Mouse (Mus musculus): ENCODE data around the gene Pla2g4f. TPM values are rescaled to one million over a fixed set of nuclear protein-coding genes. Genes with fewer than 3 reads are reported as not detected.

Pla2g4f gene
- polyA plus RNA-seq, 1 experiment from 2014 or later = 0.07 TPM

- Histone ChIP-seq H3K4me2 (ENCODE audit: low read length) (no peak overlapping the region), H3K27me3 (ENCODE audit: insufficient read depth, low read length) (no peaks in the 10 kb centered on the region), H3K9me3 (replicated peaks; ENCODE audit: low read length) (no peaks in the 10 kb centered on the region), H3K27ac (no peak overlapping the region), H3K4me3 (replicated peaks; ENCODE audit: low read depth, low read length) (no peak overlapping the region), H3K4me1 (replicated peaks; ENCODE audit: insufficient read depth, low read length) (no peaks in the 10 kb centered on the region), H3K36me3 (ENCODE audit: insufficient read depth, low read length) (no peaks in the 10 kb centered on the region), H3K9ac (ENCODE audit: low read depth, low read length) (no peak overlapping the region)
- 76% methylated on average over 4 of the region's 4 CpGs for WGBS
- no peak for TF ChIP-seq CTCF (IDR thresholded peaks at IDR 0.05; ENCODE audit: low read depth)
- no peak for DNase-seq (ENCODE audit: low spot score)
- ATAC-seq (replicated peaks; ENCODE audit: low FRiP score, low read depth) = no peak
Observed at GRCm38 (mm10) chr2:120299866-120300265, 14.1 kb downstream of the Pla2g4f start.

DNA sequence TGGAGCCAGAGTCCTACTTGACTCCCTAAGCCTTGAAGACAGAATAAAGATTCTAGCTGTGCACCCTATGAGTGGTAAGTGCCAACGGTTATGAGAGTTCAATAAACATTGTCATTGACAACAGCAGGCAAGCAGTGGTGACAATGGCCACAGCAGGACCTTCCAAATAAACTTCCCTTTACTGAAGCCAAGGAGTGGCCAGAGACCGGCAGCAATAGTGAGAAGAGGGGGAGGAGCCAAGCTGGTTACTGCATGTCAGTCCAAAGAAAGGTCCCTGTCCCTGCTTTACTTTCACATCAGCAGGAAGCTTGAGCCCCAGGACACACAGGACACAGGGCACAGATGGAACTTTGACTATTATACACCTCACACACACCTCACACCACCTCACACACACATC, 17.8 kb downstream of the Pla2g4f start:
- Histone ChIP-seq H3K4me3 (replicated peaks; ENCODE audit: low read depth, low read length) (no peak overlapping the region), H3K4me1 (replicated peaks; ENCODE audit: insufficient read depth, low read length) (no peaks in the 10 kb centered on the region), H3K9ac (ENCODE audit: low read depth, low read length) (no peak overlapping the region), H3K4me2 (ENCODE audit: low read length) (no peak overlapping the region), H3K27ac (no peak overlapping the region), H3K9me3 (replicated peaks; ENCODE audit: low read length) (no peaks in the 10 kb centered on the region), H3K36me3 (ENCODE audit: insufficient read depth, low read length) (no peaks in the 10 kb centered on the region), H3K27me3 (ENCODE audit: insufficient read depth, low read length) (no peaks in the 10 kb centered on the region)
- no peak for DNase-seq (ENCODE audit: low spot score)
- ATAC-seq (replicated peaks; ENCODE audit: low FRiP score, low read depth) = no peak
- TF ChIP-seq CTCF (IDR thresholded peaks at IDR 0.05; ENCODE audit: low read depth) = no peak
- 16% methylated on average over 2 of the region's 2 CpGs for WGBS

- WGBS = 75% methylated on average over 8 of the region's 9 CpGs
- no peak for TF ChIP-seq CTCF (IDR thresholded peaks at IDR 0.05; ENCODE audit: low read depth)
- no peak overlapping the region for H3K9ac ChIP-seq (ENCODE audit: low read depth, low read length)
- H3K4me1 ChIP-seq (replicated peaks; ENCODE audit: insufficient read depth, low read length) = no peaks in the 10 kb centered on the region
- ATAC-seq (replicated peaks; ENCODE audit: low FRiP score, low read depth) (no peak), DNase-seq (ENCODE audit: low spot score) (no peak)
- no peaks in the 10 kb centered on the region for H3K36me3 ChIP-seq (ENCODE audit: insufficient read depth, low read length)
- no peaks in the 10 kb centered on the region for H3K27me3 ChIP-seq (ENCODE audit: insufficient read depth, low read length)
- H3K27ac ChIP-seq = no peak overlapping the region
- H3K4me3 ChIP-seq (replicated peaks; ENCODE audit: low read depth, low read length) = no peak overlapping the region
- no peak overlapping the region for H3K4me2 ChIP-seq (ENCODE audit: low read length)
- no peaks in the 10 kb centered on the region for H3K9me3 ChIP-seq (replicated peaks; ENCODE audit: low read length)
Observed at GRCm38 (mm10) chr2:120291471-120292078, 22.4 kb downstream of the Pla2g4f start.

DNA sequence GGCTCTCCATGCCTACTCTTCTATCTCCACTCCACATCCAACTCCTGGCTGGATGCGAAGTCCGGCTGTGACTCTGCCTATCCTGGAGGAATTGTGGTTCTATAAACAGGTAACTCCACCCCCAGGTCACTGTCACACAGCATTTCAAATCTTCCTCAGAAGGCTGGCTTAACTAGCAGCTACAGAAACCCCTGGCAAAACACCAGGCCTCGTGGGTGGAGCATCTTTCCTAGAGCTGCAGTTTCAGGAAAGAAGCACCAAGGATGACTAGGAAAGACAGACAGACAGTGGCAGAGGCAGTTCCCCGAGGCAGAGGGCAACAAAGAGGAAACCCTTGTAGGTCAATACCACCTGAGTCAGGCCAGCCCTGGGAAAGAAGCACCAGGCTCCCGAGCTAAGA, 25.0 kb downstream of the Pla2g4f start, which contains the start of gene Pla2g4d:
Gene Pla2g4d, minus strand, starts transcription at position 203 of the 400 bp plus-strand sequence.
- WGBS = 69% methylated on average over 5 of the region's 5 CpGs
- ATAC-seq (replicated peaks; ENCODE audit: low FRiP score, low read depth) = no peak

GRCm38 (mm10) chr2:120288401-120288800, 25.6 kb downstream of the Pla2g4f start:
- ATAC-seq (replicated peaks; ENCODE audit: low FRiP score, low read depth) (no peak), DNase-seq (ENCODE audit: low spot score) (no peak)
- no peaks in the 10 kb centered on the region for H3K36me3 ChIP-seq (ENCODE audit: insufficient read depth, low read length)
- no peak overlapping the region for H3K27ac ChIP-seq
- no peak overlapping the region for H3K4me2 ChIP-seq (ENCODE audit: low read length)
- no peak for TF ChIP-seq CTCF (IDR thresholded peaks at IDR 0.05; ENCODE audit: low read depth)
- H3K4me1 ChIP-seq (replicated peaks; ENCODE audit: insufficient read depth, low read length) = no peaks in the 10 kb centered on the region
- WGBS = 90% methylated on average over 3 of the region's 3 CpGs
- H3K9ac ChIP-seq (ENCODE audit: low read depth, low read length) = no peak overlapping the region
- H3K27me3 ChIP-seq (ENCODE audit: insufficient read depth, low read length) = no peaks in the 10 kb centered on the region
- no peak overlapping the region for H3K4me3 ChIP-seq (replicated peaks; ENCODE audit: low read depth, low read length)
- no peaks in the 10 kb centered on the region for H3K9me3 ChIP-seq (replicated peaks; ENCODE audit: low read length)

More for the DNA sequence above, 25.0 kb downstream of the Pla2g4f start, which contains the start of gene Pla2g4d:
- no peaks in the 10 kb centered on the region for H3K27me3 ChIP-seq (ENCODE audit: insufficient read depth, low read length)
- no peak within 1 kb of the TSS for H3K4me2 ChIP-seq (ENCODE audit: low read length)
- H3K9ac ChIP-seq (ENCODE audit: low read depth, low read length) = no peak within 1 kb of the TSS
- no peak for TF ChIP-seq CTCF (IDR thresholded peaks at IDR 0.05; ENCODE audit: low read depth)
- no peak for DNase-seq (ENCODE audit: low spot score)
- no peak within 1 kb of the TSS for H3K4me3 ChIP-seq (replicated peaks; ENCODE audit: low read depth, low read length)
- no peaks in the 10 kb centered on the region for H3K4me1 ChIP-seq (replicated peaks; ENCODE audit: insufficient read depth, low read length)
- no peaks in the 10 kb centered on the region for H3K9me3 ChIP-seq (replicated peaks; ENCODE audit: low read length)
- no peaks in the 10 kb centered on the region for H3K36me3 ChIP-seq (ENCODE audit: insufficient read depth, low read length)
- H3K27ac ChIP-seq = no peak within 1 kb of the TSS

DNA sequence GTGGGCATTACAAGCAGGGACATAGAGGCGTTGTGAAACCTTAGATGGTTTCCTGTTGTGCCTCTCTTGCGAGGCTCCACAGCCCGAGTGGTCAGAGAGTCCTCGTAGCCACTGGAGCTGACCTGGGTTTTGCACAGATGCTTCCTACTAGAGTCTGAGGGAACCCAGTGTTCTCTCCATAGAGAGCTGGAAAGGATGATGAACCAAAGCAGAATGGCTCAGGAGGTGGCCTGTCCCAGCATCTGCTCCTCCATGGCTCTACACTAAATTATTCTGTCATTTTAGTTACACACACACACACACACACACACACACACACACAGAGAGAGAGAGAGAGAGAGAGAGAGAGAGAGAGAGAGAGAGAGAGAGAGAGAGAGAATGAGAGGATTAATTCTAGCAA, 28.3 kb downstream of the Pla2g4f start:
- Histone ChIP-seq H3K4me2 (ENCODE audit: low read length) (no peak overlapping the region), H3K9ac (ENCODE audit: low read depth, low read length) (no peak overlapping the region), H3K9me3 (replicated peaks; ENCODE audit: low read length) (no peaks in the 10 kb centered on the region), H3K4me1 (replicated peaks; ENCODE audit: insufficient read depth, low read length) (no peaks in the 10 kb centered on the region), H3K27ac (no peak overlapping the region), H3K36me3 (ENCODE audit: insufficient read depth, low read length) (no peaks in the 10 kb centered on the region), H3K4me3 (replicated peaks; ENCODE audit: low read depth, low read length) (no peak overlapping the region), H3K27me3 (ENCODE audit: insufficient read depth, low read length) (no peaks in the 10 kb centered on the region)
- WGBS = 48% methylated on average over 4 of the region's 4 CpGs
- TF ChIP-seq CTCF (IDR thresholded peaks at IDR 0.05; ENCODE audit: low read depth) = no peak
- ATAC-seq (replicated peaks; ENCODE audit: low FRiP score, low read depth) (no peak), DNase-seq (ENCODE audit: low spot score) (no peak)

- no peak for ATAC-seq (replicated peaks; ENCODE audit: low FRiP score, low read depth)
- H3K9ac ChIP-seq (ENCODE audit: low read depth, low read length) = no peak overlapping the region
- no peak for TF ChIP-seq CTCF (IDR thresholded peaks at IDR 0.05; ENCODE audit: low read depth)
- no peak for DNase-seq (ENCODE audit: low spot score)
- H3K4me2 ChIP-seq (ENCODE audit: low read length) = no peak overlapping the region
- H3K4me1 ChIP-seq (replicated peaks; ENCODE audit: insufficient read depth, low read length) = no peaks in the 10 kb centered on the region
- no peaks in the 10 kb centered on the region for H3K36me3 ChIP-seq (ENCODE audit: insufficient read depth, low read length)
- no peak overlapping the region for H3K4me3 ChIP-seq (replicated peaks; ENCODE audit: low read depth, low read length)
- no peak overlapping the region for H3K27ac ChIP-seq
- H3K9me3 ChIP-seq (replicated peaks; ENCODE audit: low read length) = no peaks in the 10 kb centered on the region
- H3K27me3 ChIP-seq (ENCODE audit: insufficient read depth, low read length) = no peaks in the 10 kb centered on the region
Observed at GRCm38 (mm10) chr2:120284705-120285104, 29.3 kb downstream of the Pla2g4f start.
